ENCODE assay signal across 13 mouse cellular contexts in genomic region chr15:11190447-11190846, GRCm38 (mm10).
"Had no signal": no experiment of that assay in that cellular context is flagged by ENCODE, and none has a peak within 500 bp of the region (broad histone marks: within the 10 kb centered on the region; RNA-seq: fewer than 3 reads in every experiment).

No protein-coding gene starts in this region.

- H3K4me3 ChIP-seq: intestine, embryonic 15.5 days; kidney, embryonic 15.5 days; left cerebral cortex, adult 2 months had no signal

- ATAC-seq: hindbrain, embryonic 16.5 days; intestine, embryonic 15.5 days had no signal

- H3K36me3 ChIP-seq: intestine, embryonic 15.5 days; kidney, embryonic 15.5 days had no signal

- H3K4me2 ChIP-seq: intestine, embryonic 15.5 days; kidney, embryonic 15.5 days; midbrain, embryonic 11.5 days had no signal

- H3K27me3 ChIP-seq: intestine, embryonic 15.5 days; kidney, embryonic 15.5 days had no signal

- H3K27ac ChIP-seq: intestine, embryonic 15.5 days; kidney, embryonic 15.5 days; left cerebral cortex, adult 2 months; liver, embryonic 14.5 days had no signal

- DNase-seq: kidney, adult 11 months; layer of hippocampus, postnatal 36 days; lung, postnatal 10 days; lung, postnatal 36 days; midbrain, embryonic 14.5 days; thymus, adult 18-20 months; thymus, postnatal 36 days had no signal

- H3K9me3 ChIP-seq: intestine, embryonic 15.5 days; kidney, embryonic 15.5 days had no signal

- H3K9ac ChIP-seq: intestine, embryonic 15.5 days; kidney, embryonic 15.5 days; liver, embryonic 14.5 days had no signal

- H3K4me1 ChIP-seq: intestine, embryonic 15.5 days; kidney, embryonic 15.5 days had no signal
